Mouse (Mus musculus) hindbrain, embryonic 16.5 days (tissue): ENCODE results near the gene Timp1. TPM values are rescaled to one million over a fixed set of nuclear protein-coding genes. Genes with fewer than 3 reads are reported as not detected.
A peak's percentile ranks its signal among the peaks of the same experiment; 100 is the strongest.

Experiments used
- ATAC-seq: fragments of 200-750 bp; cut with Nextera tagmentation; 2 replicates; pipeline ENCODE4 v1.8.0; 2017; ENCODE audit warnings: moderate TSS enrichment, moderate library complexity
- H3K27ac ChIP-seq: fragments of 300-500 bp; sonication (generic); 2 replicates; pipeline ENCODE4 v1.5.1; 2014; ENCODE audit warnings: low read depth, mild to moderate bottlenecking, control low read depth, low read length, moderate library complexity
- H3K27me3 ChIP-seq: fragments of 300-500 bp; sonication (generic); replicated peaks from 2 replicates; pipeline ENCODE4 v1.6.1; 2014; ENCODE audit warnings: low read length; ENCODE audit not compliant: control insufficient read depth, insufficient read depth
- H3K36me3 ChIP-seq: fragments of 300-500 bp; sonication (generic); 2 replicates; pipeline ENCODE4 v1.6.1; 2014; ENCODE audit warnings: mild to moderate bottlenecking, low read length, moderate library complexity, mixed read lengths; ENCODE audit not compliant: control insufficient read depth, insufficient read depth
- H3K4me1 ChIP-seq: fragments of 300-500 bp; sonication (generic); 2 replicates; pipeline ENCODE4 v1.6.1; 2014; ENCODE audit warnings: low read depth, low read length; ENCODE audit not compliant: control insufficient read depth, insufficient read depth
- H3K4me2 ChIP-seq: fragments of 300-500 bp; sonication (generic); 2 replicates; pipeline ENCODE4 v1.6.1; 2014; ENCODE audit warnings: mild to moderate bottlenecking, low read length, control low read depth, moderate library complexity
- H3K4me3 ChIP-seq: fragments of 300-500 bp; sonication (generic); 2 replicates; pipeline ENCODE4 v1.5.1; 2014; ENCODE audit warnings: mild to moderate bottlenecking, low read length, control low read depth, moderate library complexity
- H3K9ac ChIP-seq: fragments of 300-500 bp; sonication (generic); 2 replicates; pipeline ENCODE4 v1.6.1; 2014; ENCODE audit warnings: low read depth, mild to moderate bottlenecking, control low read depth, low read length, moderate library complexity
- H3K9me3 ChIP-seq: fragments of 300-500 bp; sonication (generic); 2 replicates; pipeline ENCODE4 v1.6.1; 2014; ENCODE audit warnings: mild to moderate bottlenecking, low read length, moderate library complexity; ENCODE audit not compliant: control insufficient read depth
- WGBS: fragments of 180-500 bp; shearing (Covaris S2); extraction: QIAGEN DNeasy Blood & Tissue Kit; methylation state at CpG from one replicate; pipeline ENCODE4 v1.1.7; 2014; 5-methylcytosine and 5-hydroxymethylcytosine counted together
- polyA plus RNA-seq: library from polyadenylated mRNA; unstranded; fragments of >200 nt; fragmentation: Nextera tagmentation; extraction: Ambion mirVana; gene quantifications from 2 replicates; pipeline ENCODE4 v1.2.1, GENCODE M21; 2015

The Timp1 gene
- polyA plus RNA-seq: 3.1 and 6.0 TPM in 2 replicates

DNA sequence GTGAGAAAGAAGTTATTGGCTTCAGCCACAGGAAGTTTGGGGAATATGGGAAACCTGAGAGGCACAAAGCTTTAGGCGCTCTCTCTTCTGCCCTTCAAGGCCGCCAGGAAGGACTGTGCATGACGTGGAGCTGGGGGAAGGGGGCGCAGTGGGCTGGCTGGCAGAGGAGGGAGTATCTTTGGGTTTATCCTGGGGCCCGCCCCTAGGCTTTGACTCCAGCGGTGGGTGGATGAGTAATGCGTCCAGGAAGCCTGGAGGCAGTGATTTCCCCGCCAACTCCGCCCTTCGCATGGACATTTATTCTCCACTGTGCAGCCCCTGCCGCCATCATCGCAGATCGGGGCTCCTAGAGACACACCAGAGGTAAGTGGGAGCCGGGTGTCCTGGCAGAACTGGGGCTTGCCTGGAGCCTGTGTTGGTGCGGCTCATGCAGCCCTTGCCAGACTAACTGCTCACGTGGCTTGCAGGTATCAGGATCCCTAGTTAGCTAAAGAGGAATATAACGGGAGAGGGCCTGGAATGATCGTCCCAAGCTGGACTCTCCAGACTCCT, at the start of gene Timp1:
TSS of gene Timp1 (plus strand) at position 205 of the 552 bp plus-strand sequence.
- Histone ChIP-seq H3K27ac (no peak within 1 kb of the TSS), H3K36me3 (no peaks in the 10 kb centered on the region), H3K4me3 (peak within 1 kb of the TSS; percentile 6; the same call in 1 of the 2 replicates), H3K4me2 (peak within 1 kb of the TSS; percentile 33), H3K9me3 (no peaks in the 10 kb centered on the region), H3K9ac (no peak within 1 kb of the TSS), H3K4me1 (no peaks in the 10 kb centered on the region), H3K27me3 (no peaks in the 10 kb centered on the region)
- 23% methylated on average over 18 of the region's 18 CpGs for WGBS
- no peak for ATAC-seq

DNA sequence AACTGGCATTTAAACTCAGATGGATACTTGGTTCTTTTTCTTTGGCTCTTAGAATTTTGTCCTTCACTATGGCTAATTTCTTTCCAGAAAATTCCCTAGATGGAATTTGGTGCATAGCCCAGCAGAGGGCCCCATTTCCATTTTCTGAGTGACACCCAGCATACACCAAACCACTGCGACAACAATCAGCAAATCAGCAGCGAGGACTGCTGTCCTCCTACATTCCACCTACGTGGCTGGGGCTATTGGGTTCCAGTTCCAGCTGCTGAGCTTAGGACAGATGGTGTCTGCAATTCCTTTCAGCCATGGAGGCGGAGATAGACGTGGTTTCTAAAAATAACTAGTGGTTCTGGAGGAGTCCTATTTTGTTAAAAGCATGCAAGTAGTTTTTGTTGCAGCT, 41.0 kb upstream of the Timp1 start:
- 29% methylated on average over 5 of the region's 5 CpGs for WGBS
- Histone ChIP-seq H3K4me2 (no peak overlapping the region), H3K9me3 (no peaks in the 10 kb centered on the region), H3K4me3 (no peak overlapping the region), H3K9ac (no peak overlapping the region), H3K27me3 (no peaks in the 10 kb centered on the region), H3K27ac (no peak overlapping the region), H3K36me3 (no peaks in the 10 kb centered on the region), H3K4me1 (no peaks in the 10 kb centered on the region)
- peak; percentile 84 for ATAC-seq

GRCm38 (mm10) chrX:20847232-20847631, 22.7 kb upstream of the Timp1 start:
- WGBS: 93% methylated on average over 3 of the region's 3 CpGs
- peaks cover 11% of the 10 kb centered on the region for H3K36me3 ChIP-seq
- H3K4me3 ChIP-seq: no peak overlapping the region

DNA sequence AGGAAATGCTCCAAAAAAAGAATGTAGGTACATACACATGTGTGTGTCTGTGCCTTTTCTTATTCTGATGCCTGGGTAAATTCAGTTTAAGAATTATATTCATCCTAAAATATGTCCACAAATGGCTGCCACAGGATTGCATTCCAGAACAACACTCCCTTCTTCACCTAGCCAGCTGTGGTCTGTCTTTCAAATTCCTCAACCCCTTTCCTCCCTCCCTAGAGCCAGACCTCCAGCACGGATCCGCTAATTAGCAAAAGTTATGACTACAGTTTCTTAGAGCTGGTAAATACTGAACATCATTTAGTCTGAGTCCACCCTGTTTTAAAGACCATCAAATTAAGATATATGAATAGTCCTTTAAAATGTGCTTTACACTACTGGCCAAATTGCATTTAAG, 22.1 kb upstream of the Timp1 start:
- 35% methylated on average over 2 of the region's 2 CpGs for WGBS
- no peak overlapping the region; the same call in 1 of the 2 replicates for H3K9ac ChIP-seq

More at GRCm38 (mm10) chrX:20847232-20847631, 22.7 kb upstream of the Timp1 start:
- no peaks in the 10 kb centered on the region for H3K9me3 ChIP-seq
- H3K27me3 ChIP-seq: no peaks in the 10 kb centered on the region
- ATAC-seq: no peak
- H3K9ac ChIP-seq: no peak overlapping the region
- H3K4me1 ChIP-seq: peaks cover 6% of the 10 kb centered on the region; the same call in 1 of the 2 replicates
- no peak overlapping the region for H3K4me2 ChIP-seq
- H3K27ac ChIP-seq: no peak overlapping the region

GRCm38 (mm10) chrX:20848256-20848984, 21.5 kb upstream of the Timp1 start:
- peaks cover 6% of the 10 kb centered on the region; the same call in 1 of the 2 replicates for H3K4me1 ChIP-seq
- H3K27ac ChIP-seq: peak overlapping the region; percentile 84
- peak; percentile 99 for ATAC-seq
- peak overlapping the region; percentile 78 for H3K9ac ChIP-seq
- peak overlapping the region; percentile 63 for H3K4me2 ChIP-seq
- no peaks in the 10 kb centered on the region for H3K27me3 ChIP-seq
- no peaks in the 10 kb centered on the region for H3K9me3 ChIP-seq
- WGBS: 25% methylated on average over 42 of the region's 42 CpGs
- peaks cover 11% of the 10 kb centered on the region for H3K36me3 ChIP-seq
- H3K4me3 ChIP-seq: peak overlapping the region; percentile 59

More for the DNA sequence above, 22.1 kb upstream of the Timp1 start:
- Histone ChIP-seq H3K27me3 (no peaks in the 10 kb centered on the region), H3K4me1 (peaks cover 6% of the 10 kb centered on the region; the same call in 1 of the 2 replicates), H3K9me3 (no peaks in the 10 kb centered on the region), H3K4me2 (peak overlapping the region; percentile 46), H3K36me3 (peaks cover 11% of the 10 kb centered on the region), H3K27ac (peak overlapping the region; percentile 48), H3K4me3 (peak overlapping the region; percentile 59)
- peak; percentile 22 for ATAC-seq

DNA sequence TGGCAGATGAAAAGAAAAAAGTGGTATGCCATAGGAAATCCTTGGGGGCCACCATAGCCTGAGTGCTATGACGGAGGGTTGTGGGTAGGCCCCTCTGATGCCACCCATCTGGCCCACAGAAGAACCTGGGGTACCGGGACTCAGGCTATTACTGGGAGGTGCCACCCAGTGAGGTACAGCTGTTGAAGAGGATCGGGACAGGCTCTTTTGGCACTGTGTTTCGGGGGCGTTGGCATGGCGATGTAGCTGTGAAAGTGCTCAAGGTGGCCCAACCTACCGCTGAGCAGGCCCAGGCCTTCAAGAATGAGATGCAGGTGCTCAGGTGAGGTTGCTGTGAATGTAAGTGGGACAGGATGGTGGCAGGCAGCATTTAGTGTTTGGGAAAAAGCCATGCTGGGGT, 16.2 kb upstream of the Timp1 start:
- ATAC-seq: no peak
- Histone ChIP-seq H3K36me3 (peaks cover 16% of the 10 kb centered on the region), H3K4me1 (peaks cover 6% of the 10 kb centered on the region; the same call in 1 of the 2 replicates), H3K4me2 (no peak overlapping the region), H3K9ac (no peak overlapping the region), H3K27me3 (no peaks in the 10 kb centered on the region), H3K27ac (no peak overlapping the region), H3K4me3 (no peak overlapping the region), H3K9me3 (no peaks in the 10 kb centered on the region)
- WGBS: 87% methylated on average over 7 of the region's 7 CpGs

- 56% methylated on average over 5 of the region's 5 CpGs for WGBS
- Histone ChIP-seq H3K9me3 (no peaks in the 10 kb centered on the region), H3K27me3 (no peaks in the 10 kb centered on the region), H3K4me2 (no peak overlapping the region), H3K36me3 (peaks cover 6% of the 10 kb centered on the region; the same call in 1 of the 2 replicates), H3K4me1 (no peaks in the 10 kb centered on the region), H3K9ac (no peak overlapping the region), H3K27ac (no peak overlapping the region), H3K4me3 (no peak overlapping the region)
- ATAC-seq: 0 out of 2 replicates have a peak, but pooled peaks have one; percentile 1
These were observed 8.4 kb upstream of the Timp1 start for GRCm38 (mm10) chrX:20861453-20862104.

DNA sequence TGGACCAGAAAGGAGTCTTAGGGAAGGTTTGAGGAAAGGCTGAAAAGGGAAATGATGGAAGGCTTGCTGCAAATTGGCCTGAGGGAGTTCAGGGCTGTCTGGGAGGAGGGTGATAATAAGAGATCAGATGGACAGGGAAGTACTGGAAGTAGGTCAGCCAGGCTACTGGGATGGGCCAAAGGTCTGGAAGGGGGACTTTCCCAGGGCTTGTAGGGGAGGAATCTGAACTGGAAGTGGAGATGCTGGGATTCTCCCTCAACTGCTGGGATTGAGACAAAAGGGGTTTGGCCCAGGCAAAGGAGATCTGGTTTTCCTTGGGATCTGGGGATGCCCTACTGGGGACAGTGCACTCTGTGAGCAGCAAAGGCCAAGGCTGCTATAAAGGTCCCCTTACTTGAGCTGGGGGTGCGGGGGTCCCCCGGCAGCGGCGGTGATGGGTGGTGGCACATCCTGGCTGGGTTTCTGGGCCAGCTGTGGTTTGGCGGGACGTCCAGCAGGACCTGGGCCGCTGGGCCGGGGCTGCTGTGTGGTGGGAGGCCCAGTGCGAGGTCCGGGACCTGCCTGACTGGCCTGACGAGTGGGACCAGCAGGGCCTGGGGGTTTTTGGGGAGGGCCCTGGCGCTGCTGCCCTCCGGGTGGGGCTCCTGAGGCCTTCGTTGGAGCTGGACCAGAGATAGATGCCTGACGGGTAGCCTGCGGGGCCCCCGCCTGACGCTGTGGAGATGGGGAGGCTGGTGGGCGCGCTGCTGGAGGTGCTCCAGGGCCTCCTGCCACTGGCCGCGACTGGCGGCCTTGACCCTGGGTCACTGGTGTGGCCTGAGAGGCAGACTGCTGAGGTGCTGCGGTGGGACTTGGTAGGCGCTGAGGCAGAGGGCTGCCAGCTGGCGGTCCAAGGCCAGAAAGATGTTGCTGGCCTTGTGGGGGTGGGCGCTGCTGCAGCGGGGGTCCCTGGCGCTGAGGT, 7.6 kb upstream of the Timp1 start:
- H3K9ac ChIP-seq: no peak overlapping the region
- H3K4me2 ChIP-seq: no peak overlapping the region
- no peak overlapping the region for H3K4me3 ChIP-seq
- WGBS: 45% methylated on average over 17 of the region's 29 CpGs
- H3K27ac ChIP-seq: no peak overlapping the region
- no peaks in the 10 kb centered on the region for H3K4me1 ChIP-seq
- peaks cover 6% of the 10 kb centered on the region; the same call in 1 of the 2 replicates for H3K36me3 ChIP-seq
- no peak for ATAC-seq
- H3K9me3 ChIP-seq: no peaks in the 10 kb centered on the region
- no peaks in the 10 kb centered on the region for H3K27me3 ChIP-seq
